Mouse (Mus musculus) lung, embryonic 15.5 days (tissue): ENCODE data around the gene Taf15. TPM values are rescaled to one million over a fixed set of nuclear protein-coding genes. Genes with fewer than 3 reads are reported as not detected.

Source experiments
- ATAC-seq: fragments of 200-750 bp; cut with Nextera tagmentation; 2 replicates; pipeline ENCODE4 v1.8.0; 2017; ENCODE audit warnings: moderate number of reproducible peaks, borderline replicate concordance; ENCODE audit not compliant: low FRiP score, low TSS enrichment; ENCODE audit errors: extremely low read depth
- H3K27ac ChIP-seq: fragments of 300-500 bp; sonication (generic); 2 replicates; pipeline ENCODE4 v1.5.1; 2015; ENCODE audit warnings: moderate library complexity, mild to moderate bottlenecking, inconsistent platforms
- H3K27me3 ChIP-seq: fragments of 300-500 bp; sonication (generic); 2 replicates; pipeline ENCODE4 v1.6.1; 2015; ENCODE audit warnings: inconsistent platforms
- H3K36me3 ChIP-seq: fragments of 300-500 bp; sonication (generic); 2 replicates; pipeline ENCODE4 v1.6.1; 2015; ENCODE audit warnings: inconsistent platforms
- H3K4me1 ChIP-seq: fragments of 300-500 bp; sonication (generic); 2 replicates; pipeline ENCODE4 v1.6.1; 2015; ENCODE audit warnings: inconsistent platforms
- H3K4me2 ChIP-seq: fragments of 300-500 bp; sonication (generic); 2 replicates; pipeline ENCODE4 v1.6.1; 2015; ENCODE audit warnings: inconsistent platforms, mild to moderate bottlenecking, moderate library complexity
- H3K4me3 ChIP-seq: fragments of 300-500 bp; sonication (generic); 2 replicates; pipeline ENCODE4 v1.5.1; 2015; ENCODE audit warnings: mild to moderate bottlenecking, inconsistent platforms
- H3K9ac ChIP-seq: fragments of 300-500 bp; sonication (generic); 2 replicates; pipeline ENCODE4 v1.6.1; 2015; ENCODE audit warnings: inconsistent platforms
- H3K9me3 ChIP-seq: fragments of 300-500 bp; sonication (generic); 2 replicates; pipeline ENCODE4 v1.6.1; 2016; ENCODE audit warnings: inconsistent platforms
- WGBS: fragments of 180-500 bp; shearing (Covaris S2); methylation state at CpG from one replicate; pipeline ENCODE4 v1.1.7; 2015; 5-methylcytosine and 5-hydroxymethylcytosine counted together
- polyA plus RNA-seq: library from polyadenylated mRNA; unstranded; fragments of >200 nt; fragmentation: Nextera tagmentation; extraction: Ambion mirVana; gene quantifications from 2 replicates; pipeline ENCODE4 v1.2.1, GENCODE M21; 2015

Taf15 gene
- polyA plus RNA-seq, 1 experiment from 2014 or later, result 11.3 TPM

GRCm38 (mm10) chr11:83461462-83462027 lies 11.3 kb upstream of the Taf15 start:
- peaks cover 13% of the 10 kb centered on the region; the same call in 1 of the 2 replicates for H3K4me1 ChIP-seq
- ATAC-seq, result no peak
- peak overlapping the region; percentile 93; the same call in 1 of the 2 replicates for H3K4me2 ChIP-seq
- H3K36me3 ChIP-seq, result no peaks in the 10 kb centered on the region
- peaks cover 31% of the 10 kb centered on the region for H3K27me3 ChIP-seq
- 79% methylated on average over 10 of the region's 10 CpGs for WGBS
- no peak overlapping the region for H3K9ac ChIP-seq
- H3K4me3 ChIP-seq, result no peak overlapping the region
- H3K9me3 ChIP-seq, result no peaks in the 10 kb centered on the region
- no peak overlapping the region for H3K27ac ChIP-seq

DNA sequence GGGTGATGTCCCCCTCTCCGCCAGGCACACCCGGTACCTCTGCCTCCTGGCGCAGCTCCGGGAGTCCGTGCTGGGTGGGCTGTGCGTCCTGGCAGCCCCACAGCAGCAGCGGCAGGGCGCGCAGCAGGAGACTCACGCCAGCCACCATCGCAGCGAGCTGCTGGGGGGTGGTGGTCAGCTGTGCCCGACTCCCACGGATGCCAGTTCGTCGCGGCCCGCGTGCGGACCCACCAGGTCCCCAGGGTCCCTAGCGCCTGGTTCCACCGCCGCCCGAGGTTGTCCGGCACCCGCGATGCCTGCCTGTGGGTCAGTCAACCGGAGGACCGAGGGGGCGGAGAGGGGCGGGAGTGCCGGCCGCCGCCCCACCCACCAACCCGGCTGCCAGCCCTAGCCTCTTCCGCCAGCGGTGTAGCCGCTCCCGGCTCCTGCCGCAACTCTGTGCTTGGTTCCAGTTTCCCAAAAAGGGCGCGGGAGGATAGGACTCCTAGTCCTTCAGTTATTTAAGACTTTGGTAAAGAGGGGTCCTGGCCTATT lies 10.1 kb upstream of the Taf15 start, which contains the start of gene Mmp28:
TSS of gene Mmp28 (minus strand) at position 361 of the 534 bp plus-strand sequence.
- H3K27me3 ChIP-seq, result peaks cover 31% of the 10 kb centered on the region
- peak within 1 kb of the TSS; percentile 58 for H3K4me3 ChIP-seq
- H3K9me3 ChIP-seq, result no peaks in the 10 kb centered on the region
- WGBS, result under 1% methylated on average over 42 of the region's 42 CpGs
- H3K27ac ChIP-seq, result no peak within 1 kb of the TSS
- ATAC-seq, result peak; percentile 55; the same call in 1 of the 2 replicates
- no peaks in the 10 kb centered on the region for H3K36me3 ChIP-seq
- peak within 1 kb of the TSS; percentile 58 for H3K9ac ChIP-seq
- H3K4me2 ChIP-seq, result peak within 1 kb of the TSS; percentile 93
- peaks cover 23% of the 10 kb centered on the region for H3K4me1 ChIP-seq

- Histone ChIP-seq H3K4me2 (no peak overlapping the region), H3K27me3 (peaks cover 34% of the 10 kb centered on the region), H3K4me3 (no peak overlapping the region), H3K36me3 (no peaks in the 10 kb centered on the region), H3K9ac (no peak overlapping the region), H3K4me1 (peaks cover 21% of the 10 kb centered on the region), H3K27ac (peak overlapping the region; percentile 75; the same call in 1 of the 2 replicates), H3K9me3 (no peaks in the 10 kb centered on the region)
- WGBS, result 5% methylated on average over 2 of the region's 2 CpGs
- no peak for ATAC-seq
These were observed 6.9 kb upstream of the Taf15 start for GRCm38 (mm10) chr11:83465976-83466375.

DNA sequence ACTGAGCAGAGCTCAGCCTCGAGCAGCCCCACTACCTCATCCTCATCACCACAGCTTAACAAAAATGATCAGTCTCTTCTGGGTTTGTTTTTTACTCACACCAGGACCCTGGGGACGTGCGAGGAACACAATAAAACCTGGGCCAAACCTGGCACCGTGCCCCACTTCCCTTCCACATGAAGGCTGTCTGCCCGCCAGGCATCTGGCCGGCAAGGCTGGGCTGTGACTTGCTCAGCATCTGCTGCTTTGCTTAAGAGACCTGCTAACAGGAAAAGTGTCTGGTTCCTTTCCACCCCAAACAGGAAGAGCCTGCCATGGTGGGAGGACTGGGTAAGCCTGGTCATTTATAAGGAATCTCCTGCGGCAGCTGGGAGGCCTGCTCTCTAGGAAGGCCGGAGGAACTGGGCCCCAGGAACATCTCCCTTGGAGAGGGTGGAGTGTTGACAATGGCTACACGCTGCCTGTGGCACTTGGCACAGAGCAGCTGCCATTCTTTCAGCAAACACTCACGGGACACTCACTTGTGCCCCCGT lies 5.7 kb upstream of the Taf15 start:
- peak; percentile 53; the same call in 1 of the 2 replicates for ATAC-seq
- peaks cover 25% of the 10 kb centered on the region for H3K27me3 ChIP-seq
- H3K27ac ChIP-seq, result peak overlapping the region; percentile 75
- H3K4me3 ChIP-seq, result no peak overlapping the region
- no peaks in the 10 kb centered on the region for H3K36me3 ChIP-seq
- H3K9me3 ChIP-seq, result no peaks in the 10 kb centered on the region
- no peak overlapping the region for H3K4me2 ChIP-seq
- H3K4me1 ChIP-seq, result peaks cover 20% of the 10 kb centered on the region
- WGBS, result 31% methylated on average over 11 of the region's 11 CpGs
- no peak overlapping the region for H3K9ac ChIP-seq

DNA sequence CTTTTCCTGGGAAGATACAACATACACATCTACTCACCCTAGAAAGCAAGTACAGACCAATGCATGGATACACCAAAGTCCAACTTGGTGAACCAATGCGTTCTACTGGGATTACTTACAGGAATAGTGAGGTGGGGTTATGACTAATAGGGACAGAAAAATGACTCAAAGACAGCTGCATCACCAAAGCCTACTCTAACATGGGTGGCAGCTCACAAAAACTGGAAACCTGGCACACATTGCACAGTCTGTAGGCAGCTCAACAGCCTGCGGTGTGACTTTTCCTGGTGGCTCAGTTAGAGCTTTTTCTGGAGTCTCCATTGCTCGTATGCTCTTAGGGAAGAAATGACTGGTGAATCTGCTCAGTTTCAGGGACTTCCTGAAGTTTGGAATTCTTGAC lies 4.1 kb upstream of the Taf15 start:
- no peak overlapping the region for H3K4me2 ChIP-seq
- H3K9me3 ChIP-seq, result no peaks in the 10 kb centered on the region
- ATAC-seq, result no peak
- no peak overlapping the region for H3K9ac ChIP-seq
- WGBS, result 90% methylated on average over 3 of the region's 3 CpGs
- no peak overlapping the region for H3K4me3 ChIP-seq
- H3K36me3 ChIP-seq, result no peaks in the 10 kb centered on the region
- H3K4me1 ChIP-seq, result peaks cover 18% of the 10 kb centered on the region
- H3K27me3 ChIP-seq, result peaks cover 14% of the 10 kb centered on the region; the same call in 1 of the 2 replicates
- H3K27ac ChIP-seq, result no peak overlapping the region

DNA sequence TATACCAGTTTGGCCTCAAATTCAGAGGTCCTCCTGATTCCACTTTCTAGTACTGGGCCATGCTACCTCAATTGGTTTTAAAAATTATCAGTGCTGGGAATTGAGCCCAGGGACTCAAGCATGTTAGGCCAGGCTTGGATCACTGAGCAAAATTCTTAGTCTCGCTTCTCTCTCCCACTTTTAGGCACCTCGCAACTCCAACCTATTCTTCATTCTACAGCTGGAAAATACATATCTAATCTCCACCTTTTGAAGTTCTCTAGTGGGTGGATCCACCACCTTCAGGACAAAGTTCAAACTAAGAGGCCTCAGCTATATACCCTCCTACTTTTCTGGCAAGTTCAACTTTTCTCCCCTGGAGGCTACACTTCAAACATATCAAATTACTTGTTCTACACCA lies 1.1 kb upstream of the Taf15 start:
- Histone ChIP-seq H3K27ac (no peak overlapping the region), H3K4me2 (peak overlapping the region; percentile 62), H3K27me3 (0 out of 2 replicates have a peak, but pooled peaks cover 2% of the 10 kb centered on the region), H3K4me3 (peak overlapping the region; percentile 87; the same call in 1 of the 2 replicates), H3K4me1 (peaks cover 24% of the 10 kb centered on the region), H3K9ac (no peak overlapping the region), H3K36me3 (peaks cover 7% of the 10 kb centered on the region; the same call in 1 of the 2 replicates), H3K9me3 (no peaks in the 10 kb centered on the region)
- no peak for ATAC-seq
- WGBS, result 56% methylated on average over 2 of the region's 2 CpGs

- Histone ChIP-seq H3K27ac (peak overlapping the region; percentile 90), H3K4me1 (peaks cover 15% of the 10 kb centered on the region), H3K27me3 (0 out of 2 replicates have a peak, but pooled peaks cover 2% of the 10 kb centered on the region), H3K4me3 (peak overlapping the region; percentile 87), H3K36me3 (peaks cover 15% of the 10 kb centered on the region; the same call in 1 of the 2 replicates), H3K4me2 (peak overlapping the region; percentile 66), H3K9ac (peak overlapping the region; percentile 88), H3K9me3 (no peaks in the 10 kb centered on the region)
- WGBS, result under 1% methylated on average over 52 of the region's 52 CpGs
- peak; percentile 87 for ATAC-seq
These were observed 540 bp downstream of the Taf15 start for GRCm38 (mm10) chr11:83473235-83474016.

- WGBS, result 77% methylated on average over 4 of the region's 4 CpGs
- no peaks in the 10 kb centered on the region for H3K27me3 ChIP-seq
- ATAC-seq, result no peak
- H3K9ac ChIP-seq, result no peak overlapping the region
- H3K9me3 ChIP-seq, result no peaks in the 10 kb centered on the region
- no peak overlapping the region for H3K27ac ChIP-seq
- H3K36me3 ChIP-seq, result peaks cover 37% of the 10 kb centered on the region
- H3K4me1 ChIP-seq, result no peaks in the 10 kb centered on the region
- no peak overlapping the region for H3K4me3 ChIP-seq
- no peak overlapping the region for H3K4me2 ChIP-seq
These were observed 18.6 kb downstream of the Taf15 start for GRCm38 (mm10) chr11:83491488-83491887.

- Histone ChIP-seq H3K27me3 (no peaks in the 10 kb centered on the region), H3K36me3 (peaks cover 26% of the 10 kb centered on the region), H3K4me2 (no peak overlapping the region), H3K4me1 (no peaks in the 10 kb centered on the region), H3K27ac (no peak overlapping the region), H3K9me3 (no peaks in the 10 kb centered on the region), H3K9ac (no peak overlapping the region), H3K4me3 (no peak overlapping the region)
- 94% methylated on average over 2 of the region's 2 CpGs for WGBS
- no peak for ATAC-seq
These were observed 22.7 kb downstream of the Taf15 start for GRCm38 (mm10) chr11:83495571-83495970.

DNA sequence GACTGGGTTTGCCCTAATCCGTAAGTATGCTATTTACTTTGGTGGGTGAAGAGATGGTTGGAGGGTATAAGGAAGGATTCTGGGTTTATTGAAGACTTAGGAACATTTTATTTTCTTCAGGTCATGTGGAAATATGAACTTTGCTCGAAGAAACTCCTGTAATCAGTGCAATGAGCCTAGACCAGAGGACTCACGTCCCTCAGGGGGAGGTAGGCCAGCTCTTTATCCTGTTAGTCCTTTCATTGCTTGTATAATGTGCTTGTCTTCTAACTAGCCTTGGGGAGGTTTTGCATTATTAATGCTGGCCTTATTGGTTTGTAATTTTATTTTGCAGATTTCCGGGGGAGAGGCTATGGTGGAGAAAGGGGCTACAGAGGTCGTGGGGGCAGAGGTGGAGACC lies 31.4 kb downstream of the Taf15 start:
- no peaks in the 10 kb centered on the region for H3K27me3 ChIP-seq
- WGBS, result 93% methylated on average over 5 of the region's 5 CpGs
- ATAC-seq, result no peak
- H3K36me3 ChIP-seq, result peaks cover 64% of the 10 kb centered on the region
- no peaks in the 10 kb centered on the region for H3K4me1 ChIP-seq
- no peak overlapping the region for H3K4me2 ChIP-seq
- no peak overlapping the region for H3K27ac ChIP-seq
- no peak overlapping the region for H3K4me3 ChIP-seq
- no peaks in the 10 kb centered on the region for H3K9me3 ChIP-seq
- H3K9ac ChIP-seq, result no peak overlapping the region

- Histone ChIP-seq H3K9me3 (no peaks in the 10 kb centered on the region), H3K4me3 (no peak overlapping the region), H3K27me3 (no peaks in the 10 kb centered on the region), H3K36me3 (peaks cover 31% of the 10 kb centered on the region), H3K27ac (no peak overlapping the region), H3K9ac (no peak overlapping the region), H3K4me1 (no peaks in the 10 kb centered on the region), H3K4me2 (no peak overlapping the region)
- ATAC-seq, result no peak
These were observed 36.6 kb downstream of the Taf15 start for GRCm38 (mm10) chr11:83509521-83509920.

GRCm38 (mm10) chr11:83517153-83517552 lies 44.3 kb downstream of the Taf15 start:
- H3K4me2 ChIP-seq, result no peak overlapping the region
- H3K9me3 ChIP-seq, result no peaks in the 10 kb centered on the region
- no peak overlapping the region for H3K27ac ChIP-seq
- H3K4me3 ChIP-seq, result no peak overlapping the region
- no peak overlapping the region for H3K9ac ChIP-seq
- no peaks in the 10 kb centered on the region for H3K36me3 ChIP-seq
- H3K27me3 ChIP-seq, result no peaks in the 10 kb centered on the region
- no peak for ATAC-seq
- no peaks in the 10 kb centered on the region for H3K4me1 ChIP-seq
